Mouse (Mus musculus) liver, adult 10 weeks (tissue): Measurements from ENCODE around the gene Arrdc4. TPM values are rescaled to one million over a fixed set of nuclear protein-coding genes. Genes with fewer than 3 reads are reported as not detected.

ENCODE experiments used
- polyA plus RNA-seq: library from polyadenylated mRNA; stranded (reverse); fragments of 350-450 nt; fragmentation: Illumina TruSeq; extraction: RNeasy Lipid Tissue Mini Kit (QIAGEN cat#74804); gene quantifications from one replicate; pipeline ENCODE4 v1.2.3, GENCODE M21; 2014; ENCODE audit warnings: low read depth, low replicate concordance

Gene Arrdc4
- polyA plus RNA-seq = 9.8 TPM

DNA sequence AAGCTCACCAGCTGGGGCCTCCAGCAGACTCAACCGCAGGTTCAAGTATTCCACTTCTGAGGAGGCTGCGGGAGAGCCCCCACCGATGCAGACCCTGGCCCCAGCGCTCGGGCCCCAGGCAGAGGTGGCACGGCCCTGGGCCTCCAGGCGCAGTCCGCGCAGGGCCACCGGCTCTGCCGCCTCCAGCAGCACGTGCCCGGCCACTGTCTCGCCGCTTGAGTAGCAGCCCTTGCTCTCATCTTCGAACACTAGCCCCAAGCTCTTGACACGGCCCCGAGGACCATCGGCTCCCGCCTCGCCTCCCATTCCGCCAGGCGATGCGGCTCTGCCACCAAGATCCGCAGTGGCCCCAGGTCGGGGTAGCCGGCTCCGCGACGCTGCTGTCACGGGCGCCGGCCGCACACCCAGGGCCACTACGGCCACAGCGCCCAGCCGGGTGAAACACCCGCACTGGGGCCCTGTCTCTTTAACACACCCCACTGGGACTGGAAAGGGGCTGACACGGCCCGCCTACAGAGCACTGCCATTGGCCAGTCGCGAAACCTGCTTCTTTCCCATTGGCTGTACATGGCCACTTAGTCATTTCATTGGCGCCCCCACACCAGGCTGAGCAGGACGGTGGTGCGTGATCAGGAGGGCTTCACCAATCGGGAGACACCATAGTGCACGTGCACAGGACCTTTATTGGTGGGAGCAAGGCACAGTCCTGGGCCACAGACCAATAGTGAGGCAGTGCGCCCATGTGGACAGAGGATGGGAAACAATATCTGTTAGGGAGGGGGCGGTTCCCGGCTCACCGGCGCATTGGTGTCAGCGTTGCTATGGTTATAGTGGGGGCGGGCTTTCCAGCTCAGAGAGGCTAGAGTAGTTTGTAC is at the start of gene Arrdc4:
Arrdc4 (minus strand) TSS at position 481 of the 875 bp plus-strand sequence.

